Mouse (Mus musculus): ENCODE data around the gene Phc1.

DNA sequence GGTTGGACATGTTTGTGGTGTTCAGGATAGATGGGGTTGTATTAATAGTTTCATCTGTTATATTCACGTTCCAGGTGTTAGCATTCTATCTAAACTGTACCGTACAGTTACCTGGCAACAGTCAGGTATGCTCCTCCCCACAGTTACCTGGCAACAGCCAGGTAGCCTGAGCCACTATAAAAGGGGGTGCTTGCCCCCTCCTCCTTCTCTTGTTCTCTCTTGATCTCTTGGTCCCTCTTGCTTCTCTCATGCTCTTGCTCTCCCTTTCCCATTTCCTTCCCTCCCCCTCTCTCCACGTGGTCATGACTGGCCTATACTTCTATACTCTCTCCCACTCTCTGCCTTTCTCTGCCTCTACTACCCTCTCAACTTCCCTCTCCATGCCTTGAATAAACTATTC, 25.3 kb upstream of the Phc1 start:
- TF ChIP-seq SRF (IDR thresholded peaks at IDR 0.05; ENCODE audit: control insufficient read depth, insufficient read length, low read depth) (no peak), CEBPB (IDR thresholded peaks at IDR 0.05; ENCODE audit: insufficient read depth, poor library complexity, severe bottlenecking) (no peak), POLR2A (IDR thresholded peaks at IDR 0.05; ENCODE audit: insufficient read length, low read depth) (no peak), TCF12 (IDR thresholded peaks at IDR 0.05; ENCODE audit: insufficient read depth, poor library complexity, severe bottlenecking) (no peak), MYOG (IDR thresholded peaks at IDR 0.05; ENCODE audit: control insufficient read depth in 1 of 3, insufficient read depth in 1 of 3, insufficient read length in 2 of 3, low read depth in 2 of 3) (no peak), TCF3 (IDR thresholded peaks at IDR 0.05; ENCODE audit: insufficient read length, low read depth) (no peak), USF1 (IDR thresholded peaks at IDR 0.05; ENCODE audit: low read depth) (no peak), MAX (IDR thresholded peaks at IDR 0.05; ENCODE audit: low read depth) (no peak)

All from myocyte (in vitro differentiated cells).